Mouse (Mus musculus): ENCODE results near the gene Plekhh3.
A peak's percentile ranks its signal among the peaks of the same experiment; 100 is the strongest.

DNA sequence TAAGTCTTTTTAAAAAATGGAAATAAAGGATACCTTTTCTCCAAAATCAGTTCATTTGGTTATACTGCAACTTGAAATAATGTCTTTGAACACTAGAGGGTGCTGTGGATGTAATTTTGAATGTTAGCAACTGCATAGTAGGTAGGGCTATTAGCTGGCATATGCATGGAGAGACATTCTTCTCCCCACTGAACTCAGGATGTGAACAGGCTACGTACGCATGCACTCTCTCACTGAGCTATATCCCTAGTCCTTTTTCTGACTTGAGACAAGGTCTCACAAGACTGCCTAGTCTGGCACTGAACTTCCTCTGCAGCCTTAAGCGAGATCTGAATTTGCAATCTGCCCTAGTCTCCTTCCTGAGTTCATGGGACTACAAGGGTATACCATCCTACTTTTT lies 40.8 kb upstream of the Plekhh3 start:
- TF ChIP-seq POLR2A (IDR thresholded peaks at IDR 0.05; ENCODE audit: borderline replicate concordance, insufficient read depth, low read length) = no peak
- TF ChIP-seq CTCF (IDR thresholded peaks at IDR 0.05; ENCODE audit: borderline replicate concordance, insufficient read depth, low read depth, low read length) = peak; percentile 46; the same call in 1 of the 2 replicates
